Mouse (Mus musculus) C2C12 (cell line): ENCODE results near the gene Uhrf1.

Experiments used
- CTCF ChIP-seq: IDR thresholded peaks from one replicate; pipeline ENCODE4 v1.5.1; 2011; ENCODE audit not compliant: control insufficient read depth, insufficient read depth, insufficient read length
- MAX ChIP-seq: IDR thresholded peaks from one replicate; pipeline ENCODE4 v1.6.1; 2011; ENCODE audit warnings: mild to moderate bottlenecking, control low read depth
- MYOD1 ChIP-seq: IDR thresholded peaks from one replicate; pipeline ENCODE4 v1.6.1; 2011; ENCODE audit warnings: low read depth; ENCODE audit not compliant: control insufficient read depth, insufficient read length
- USF1 ChIP-seq: IDR thresholded peaks from one replicate; pipeline ENCODE4 v1.6.1; 2011; ENCODE audit warnings: low read depth, mild to moderate bottlenecking, control low read depth, moderate library complexity

DNA sequence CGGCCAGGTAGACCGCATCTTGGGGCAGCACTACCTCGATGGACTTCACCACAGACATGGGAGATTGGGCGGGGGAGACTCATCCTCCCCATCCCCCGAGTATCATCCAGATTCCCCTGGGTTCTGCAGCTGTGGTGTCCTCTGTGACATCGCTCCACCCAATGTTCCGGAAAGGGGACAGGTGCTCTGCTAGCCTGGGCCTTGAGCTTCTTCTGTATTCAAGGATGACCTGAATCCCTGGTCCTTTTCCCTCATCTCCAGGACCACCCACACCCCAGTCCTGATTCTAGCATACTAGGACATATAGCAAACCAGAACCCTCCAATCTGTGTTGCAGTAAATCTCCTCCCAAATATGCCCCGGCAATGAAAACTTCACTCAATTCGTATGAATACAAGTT, 2.9 kb upstream of the Uhrf1 start, which contains the start of gene Arrdc5:
- TF ChIP-seq CTCF (no peak), MYOD1 (no peak), MAX (no peak), USF1 (no peak)
